Mouse (Mus musculus) liver, embryonic 16.5 days (tissue): ENCODE results near the gene Zfp382. TPM values are rescaled to one million over a fixed set of nuclear protein-coding genes. Genes with fewer than 3 reads are reported as not detected.
A peak's percentile ranks its signal among the peaks of the same experiment; 100 is the strongest.
"Not testable (repeated sequence)": the region's sequence is repeated elsewhere in the genome, so short reads cannot be mapped to it uniquely, and the experiment has no call there.

ENCODE experiments used
- ATAC-seq: fragments of 200-750 bp; cut with Nextera tagmentation; 2 replicates; pipeline ENCODE4 v1.8.0; 2017; ENCODE audit warnings: low read depth, mild to moderate bottlenecking, moderate number of reproducible peaks, moderate library complexity
- H3K27ac ChIP-seq: fragments of 300-500 bp; sonication (generic); 2 replicates; pipeline ENCODE4 v1.5.1; 2014; ENCODE audit warnings: mild to moderate bottlenecking, low read length
- H3K27me3 ChIP-seq: fragments of 300-500 bp; sonication (generic); 2 replicates; pipeline ENCODE4 v1.6.1; 2014; ENCODE audit warnings: low read depth, low read length, mixed read lengths; ENCODE audit not compliant: control insufficient read depth, insufficient read depth
- H3K36me3 ChIP-seq: fragments of 300-500 bp; sonication (generic); 2 replicates; pipeline ENCODE4 v1.6.1; 2014; ENCODE audit warnings: mild to moderate bottlenecking; ENCODE audit not compliant: control insufficient read depth, insufficient read depth
- H3K4me1 ChIP-seq: fragments of 300-500 bp; sonication (generic); 2 replicates; pipeline ENCODE4 v1.6.1; 2014; ENCODE audit warnings: low read depth, low read length, mixed read lengths; ENCODE audit not compliant: control insufficient read depth
- H3K4me2 ChIP-seq: fragments of 300-500 bp; sonication (generic); 2 replicates; pipeline ENCODE4 v1.6.1; 2014; ENCODE audit warnings: low read depth, low read length, mixed read lengths
- H3K4me3 ChIP-seq: fragments of 300-500 bp; sonication (generic); 2 replicates; pipeline ENCODE4 v1.5.1; 2014; ENCODE audit warnings: low read depth, mild to moderate bottlenecking, low read length
- H3K9ac ChIP-seq: fragments of 300-500 bp; sonication (generic); 2 replicates; pipeline ENCODE4 v1.6.1; 2014; ENCODE audit warnings: low read depth, low read length
- H3K9me3 ChIP-seq: fragments of 300-500 bp; sonication (generic); replicated peaks from 2 replicates; pipeline ENCODE4 v1.6.1; 2016; ENCODE audit warnings: low read length; ENCODE audit not compliant: control insufficient read depth
- WGBS: fragments of 180-500 bp; shearing (Covaris S2); extraction: QIAGEN DNeasy Blood & Tissue Kit; methylation state at CpG from one replicate; pipeline ENCODE4 v1.1.7; 2014; ENCODE audit not compliant: insufficient replicate concordance; 5-methylcytosine and 5-hydroxymethylcytosine counted together
- polyA plus RNA-seq: library from polyadenylated mRNA; unstranded; fragments of >200 nt; fragmentation: Nextera tagmentation; extraction: Ambion mirVana; gene quantifications from 2 replicates; pipeline ENCODE4 v1.2.1, GENCODE M21; 2015

Gene Zfp382
- polyA plus RNA-seq, 1 experiment from 2014 or later = 1.0 TPM

DNA sequence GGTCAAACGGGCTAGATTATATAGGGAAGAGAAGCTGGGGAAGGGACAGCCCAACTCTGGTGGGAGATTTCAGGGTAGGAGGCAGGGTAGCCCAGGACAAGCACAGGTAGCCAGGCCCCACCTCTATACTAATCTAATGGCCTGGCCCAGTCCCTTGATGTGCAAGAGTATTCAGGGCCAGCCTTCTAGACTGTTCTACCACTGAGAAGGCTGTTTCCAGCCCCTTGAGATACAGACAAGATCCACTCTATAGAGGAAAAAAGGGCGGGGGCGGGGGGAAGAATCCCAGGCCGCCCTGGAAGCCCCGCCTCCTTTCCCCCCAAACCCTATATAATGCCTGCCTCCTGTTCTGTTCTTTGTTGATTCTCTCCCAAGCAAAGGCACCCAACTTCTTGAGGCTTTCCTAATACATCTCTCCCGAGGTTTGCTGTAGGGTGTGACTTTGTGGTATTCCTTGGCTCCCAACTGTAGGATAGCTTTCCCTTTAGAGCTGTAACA is 27.8 kb upstream of the Zfp382 start:
- Histone ChIP-seq H3K27ac (no peak overlapping the region), H3K9ac (no peak overlapping the region), H3K4me2 (peak overlapping the region; percentile 76), H3K9me3 (no peaks in the 10 kb centered on the region), H3K36me3 (no peaks in the 10 kb centered on the region), H3K4me3 (peak overlapping the region; percentile 74), H3K4me1 (peaks cover 32% of the 10 kb centered on the region), H3K27me3 (no peaks in the 10 kb centered on the region)
- 70% methylated on average over 6 of the region's 6 CpGs for WGBS
- ATAC-seq = no peak

DNA sequence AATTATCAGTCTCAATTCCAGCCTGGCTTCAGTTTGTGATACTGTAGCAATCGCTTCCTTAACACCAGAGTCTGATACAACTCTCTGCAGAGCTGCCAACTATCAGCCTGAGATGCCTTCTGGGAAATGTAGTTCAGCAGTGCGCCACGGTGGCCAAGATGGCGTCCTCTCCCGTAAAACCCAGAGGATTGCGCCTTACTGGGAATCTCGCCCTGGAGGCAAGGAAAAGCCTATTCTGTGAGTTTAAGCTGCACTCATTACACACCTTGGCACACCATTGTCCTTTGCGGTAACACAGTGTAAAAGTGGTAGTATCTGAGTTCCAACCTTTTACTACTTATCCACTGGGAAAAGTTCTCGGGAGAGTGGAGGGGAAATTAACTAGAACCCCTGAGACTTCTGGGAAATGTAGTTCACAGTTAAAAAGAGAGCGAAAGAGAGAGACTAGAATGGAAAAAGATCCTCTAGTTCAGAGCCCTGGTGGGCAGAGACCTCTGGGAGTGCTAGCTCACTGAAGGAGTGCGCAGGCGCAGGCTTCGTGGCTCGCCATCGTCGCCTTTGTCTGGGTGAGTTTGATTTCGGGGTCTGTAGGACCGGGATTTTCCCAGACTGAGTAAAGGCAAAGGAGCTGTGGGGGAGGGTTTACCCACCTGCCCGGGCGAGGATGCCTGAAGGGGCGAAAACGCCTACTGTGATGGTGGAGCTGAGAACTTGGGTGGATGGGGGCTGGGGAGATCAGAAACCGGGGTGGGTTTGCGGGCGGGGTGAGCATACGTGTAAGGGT is 26.9 kb upstream of the Zfp382 start, which contains the start of gene Zfp260:
Gene Zfp260 (plus strand): TSS at position 132 of the 784 bp plus-strand sequence.
- WGBS = under 1% methylated on average over 26 of the region's 26 CpGs

DNA sequence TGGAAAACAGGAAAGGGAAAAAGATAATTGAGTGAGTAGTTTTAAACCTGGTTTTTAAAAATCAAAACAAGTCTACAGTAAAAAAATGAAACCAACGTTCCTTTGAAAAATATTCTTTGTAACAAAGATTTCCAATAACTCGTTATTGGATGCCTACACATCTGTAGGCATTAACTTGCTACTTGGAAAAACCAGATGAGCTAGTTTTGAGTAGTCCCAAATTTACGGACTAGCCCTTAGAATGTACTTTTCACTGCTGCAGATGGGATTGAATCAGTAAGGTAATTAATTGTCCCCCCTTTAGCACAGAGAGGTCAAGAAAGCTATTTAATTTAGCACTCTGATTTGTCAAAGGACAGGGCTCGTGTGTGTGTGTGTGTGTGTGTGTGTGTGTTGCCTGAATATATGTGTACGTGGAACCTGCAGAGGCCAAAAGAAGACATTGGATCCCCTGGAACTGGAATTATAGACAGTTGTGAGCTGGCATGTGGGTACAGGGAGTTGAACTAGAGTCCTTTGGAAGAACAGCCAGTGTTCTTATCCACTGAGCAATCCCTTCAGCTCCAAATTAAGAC is 26.1 kb upstream of the Zfp382 start:
- ATAC-seq = no peak
- 22% methylated on average over 5 of the region's 5 CpGs for WGBS
- H3K9ac ChIP-seq = peak overlapping the region; percentile 32

More for the DNA sequence above, 26.9 kb upstream of the Zfp382 start, which contains the start of gene Zfp260:
- Histone ChIP-seq H3K4me1 (peaks cover 24% of the 10 kb centered on the region), H3K27me3 (no peaks in the 10 kb centered on the region), H3K4me2 (peak within 1 kb of the TSS; percentile 76), H3K4me3 (peak within 1 kb of the TSS; percentile 74), H3K36me3 (no peaks in the 10 kb centered on the region), H3K27ac (peak within 1 kb of the TSS; percentile 81), H3K9ac (peak within 1 kb of the TSS; percentile 74), H3K9me3 (no peaks in the 10 kb centered on the region)
- peak; percentile 67 for ATAC-seq

DNA sequence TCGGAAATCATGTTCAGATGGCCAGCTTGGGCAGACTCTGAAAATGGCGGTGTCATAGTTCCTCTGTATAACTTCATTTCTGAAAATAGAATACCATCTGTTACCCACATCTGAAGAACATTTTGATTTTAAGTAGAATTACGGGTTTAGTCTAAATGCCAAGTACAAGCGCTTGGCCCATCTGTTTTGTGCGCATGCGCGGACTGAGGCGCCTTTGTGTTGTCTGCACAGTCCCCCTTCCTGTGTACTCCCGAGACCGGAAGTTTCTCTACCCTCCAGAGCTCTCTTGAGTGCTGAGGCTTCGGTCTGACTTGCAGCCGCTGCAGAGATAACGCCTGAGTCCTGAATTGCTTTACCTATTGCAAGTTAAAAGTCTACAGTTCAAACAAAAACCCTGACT is 22.4 kb upstream of the Zfp382 start:
- no peak overlapping the region for H3K27ac ChIP-seq
- WGBS = 79% methylated on average over 13 of the region's 13 CpGs
- no peak overlapping the region for H3K4me3 ChIP-seq
- H3K36me3 ChIP-seq = peaks cover 18% of the 10 kb centered on the region
- H3K4me1 ChIP-seq = peaks cover 13% of the 10 kb centered on the region
- no peaks in the 10 kb centered on the region; the same call in 1 of the 2 replicates for H3K9me3 ChIP-seq
- no peak for ATAC-seq
- no peaks in the 10 kb centered on the region for H3K27me3 ChIP-seq
- H3K4me2 ChIP-seq = no peak overlapping the region
- H3K9ac ChIP-seq = no peak overlapping the region

More for the DNA sequence above, 26.1 kb upstream of the Zfp382 start:
- Histone ChIP-seq H3K9me3 (no peaks in the 10 kb centered on the region), H3K27ac (no peak overlapping the region), H3K4me3 (peak overlapping the region; percentile 74), H3K27me3 (no peaks in the 10 kb centered on the region), H3K4me1 (peaks cover 23% of the 10 kb centered on the region), H3K36me3 (no peaks in the 10 kb centered on the region), H3K4me2 (peak overlapping the region; percentile 76)

DNA sequence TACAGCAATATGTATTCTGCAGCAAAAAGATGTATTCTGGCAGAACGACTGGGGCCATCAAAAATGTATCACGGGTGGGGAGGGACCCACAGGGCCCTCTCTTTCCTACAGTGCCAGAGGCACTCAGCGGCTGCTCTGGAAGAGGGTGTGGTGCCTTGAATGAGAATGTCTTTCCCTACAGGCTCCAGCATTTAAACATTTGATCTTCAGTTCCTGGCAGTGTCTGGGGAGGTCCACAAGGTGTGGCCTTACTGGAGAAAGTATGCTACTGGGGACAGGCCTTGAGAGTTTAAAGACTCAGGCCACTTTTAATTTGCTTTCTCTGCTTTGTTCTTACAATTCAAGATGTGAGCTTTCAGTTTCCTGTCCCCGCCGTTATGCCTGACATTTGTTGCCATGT is 5.7 kb upstream of the Zfp382 start:
- Histone ChIP-seq H3K27me3 (no peaks in the 10 kb centered on the region), H3K4me2 (no peak overlapping the region), H3K9ac (no peak overlapping the region), H3K36me3 (no peaks in the 10 kb centered on the region), H3K9me3 (peaks cover 5% of the 10 kb centered on the region; the same call in 1 of the 2 replicates), H3K27ac (no peak overlapping the region), H3K4me3 (no peak overlapping the region), H3K4me1 (peaks cover 1% of the 10 kb centered on the region)
- ATAC-seq = no peak
- WGBS = 76% methylated on average over 5 of the region's 5 CpGs

DNA sequence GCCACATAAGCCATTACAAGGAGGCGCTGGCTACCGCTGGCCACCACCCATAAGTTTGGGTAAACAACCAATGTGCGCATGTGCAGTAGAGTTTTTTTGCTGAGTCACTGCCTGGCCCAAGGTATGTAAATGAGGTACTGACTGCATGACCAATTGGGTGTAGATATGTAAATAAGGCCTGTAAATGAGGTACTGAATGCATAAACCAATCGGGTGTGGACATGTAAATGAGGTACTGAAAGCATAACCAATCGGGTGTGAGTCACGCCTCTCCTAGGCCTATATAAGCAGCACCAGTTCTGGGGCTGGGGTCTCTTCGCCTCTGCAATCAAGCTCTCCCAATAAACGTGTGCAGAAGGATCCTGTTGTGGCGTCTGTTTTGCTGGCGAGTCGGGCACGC is 3.8 kb upstream of the Zfp382 start:
- not testable (repeated sequence) for H3K27me3 ChIP-seq, H3K4me1 ChIP-seq, ATAC-seq, H3K36me3 ChIP-seq, H3K4me2 ChIP-seq, H3K27ac ChIP-seq, H3K4me3 ChIP-seq, H3K9ac ChIP-seq, H3K9me3 ChIP-seq
- WGBS = 80% methylated on average over 12 of the region's 12 CpGs

DNA sequence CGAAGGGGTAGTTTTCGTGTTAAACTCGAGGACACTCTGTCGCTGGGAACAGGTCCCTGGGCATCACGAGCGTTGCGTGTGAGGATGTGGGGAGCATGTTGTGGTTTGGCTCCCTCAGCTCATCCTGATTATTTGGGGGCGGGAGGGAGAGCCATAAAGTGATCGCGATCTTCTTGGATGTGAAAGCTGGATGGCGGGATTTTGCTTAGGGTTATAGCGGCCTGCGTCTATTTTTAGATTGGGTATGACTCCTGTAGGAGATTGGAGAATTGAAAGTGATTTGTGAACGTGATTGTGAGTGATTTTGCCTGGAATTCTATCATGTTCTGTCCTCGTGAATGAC is 417 bp downstream of the Zfp382 start:
- no peaks in the 10 kb centered on the region for H3K27me3 ChIP-seq
- no peaks in the 10 kb centered on the region; the same call in 1 of the 2 replicates for H3K9me3 ChIP-seq
- H3K27ac ChIP-seq = no peak overlapping the region; the same call in 1 of the 2 replicates
- peak overlapping the region; percentile 98 for H3K4me2 ChIP-seq
- 4% methylated on average over 15 of the region's 15 CpGs for WGBS
- H3K36me3 ChIP-seq = no peaks in the 10 kb centered on the region
- no peak for ATAC-seq
- H3K9ac ChIP-seq = peak overlapping the region; percentile 69
- peak overlapping the region; percentile 80 for H3K4me3 ChIP-seq
- H3K4me1 ChIP-seq = peaks cover 4% of the 10 kb centered on the region

DNA sequence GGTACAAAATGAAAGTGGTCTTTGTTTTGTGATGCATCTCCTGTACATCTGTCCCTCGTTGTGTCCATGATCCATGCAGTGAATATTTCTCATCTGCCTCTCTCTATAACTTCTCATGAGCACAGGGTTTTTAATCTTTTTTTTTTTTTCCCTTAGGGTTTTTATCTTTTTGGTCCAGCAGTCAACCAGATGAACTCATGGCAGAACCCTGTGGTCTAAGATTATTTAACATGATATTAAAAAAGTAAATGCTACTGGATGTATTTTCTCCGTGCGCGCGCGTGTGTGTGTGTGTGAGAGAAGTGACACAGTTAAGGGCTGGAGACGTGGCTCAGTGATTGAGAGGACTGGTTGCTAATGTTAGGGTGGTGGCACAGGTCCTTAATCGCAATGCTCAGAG is 8.2 kb downstream of the Zfp382 start:
- no peak overlapping the region for H3K27ac ChIP-seq
- H3K4me2 ChIP-seq = no peak overlapping the region
- no peaks in the 10 kb centered on the region for H3K27me3 ChIP-seq
- H3K36me3 ChIP-seq = peaks cover 19% of the 10 kb centered on the region
- no peak overlapping the region for H3K9ac ChIP-seq
- H3K4me1 ChIP-seq = no peaks in the 10 kb centered on the region
- 63% methylated on average over 8 of the region's 8 CpGs for WGBS
- no peak for ATAC-seq
- no peak overlapping the region for H3K4me3 ChIP-seq
- H3K9me3 ChIP-seq = no peaks in the 10 kb centered on the region

DNA sequence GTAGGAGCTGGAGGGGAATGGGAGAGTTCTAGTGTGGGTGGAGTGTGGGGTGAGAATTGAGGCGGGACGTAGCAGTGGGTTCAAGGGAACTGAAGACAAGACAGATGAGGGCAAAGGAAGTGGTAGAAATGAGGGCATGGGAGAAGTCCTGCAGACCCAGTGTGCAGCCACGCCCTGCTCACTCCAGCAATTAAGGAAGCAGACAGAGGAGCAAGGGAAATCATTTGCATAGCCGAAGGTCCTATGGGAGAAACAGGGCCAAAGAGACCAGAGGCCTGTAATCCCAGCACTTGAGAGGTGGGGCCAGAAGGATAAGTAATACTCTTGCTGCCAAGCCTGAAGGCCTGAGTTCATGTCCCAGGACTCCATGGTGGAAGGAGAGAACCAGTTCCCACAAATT is 10.7 kb downstream of the Zfp382 start:
- H3K9ac ChIP-seq = no peak overlapping the region
- H3K36me3 ChIP-seq = peaks cover 19% of the 10 kb centered on the region
- no peaks in the 10 kb centered on the region for H3K9me3 ChIP-seq
- ATAC-seq = no peak
- no peaks in the 10 kb centered on the region for H3K4me1 ChIP-seq
- no peaks in the 10 kb centered on the region for H3K27me3 ChIP-seq
- 70% methylated on average over 4 of the region's 4 CpGs for WGBS
- H3K4me2 ChIP-seq = no peak overlapping the region
- no peak overlapping the region for H3K4me3 ChIP-seq
- no peak overlapping the region for H3K27ac ChIP-seq
